8 mouse cellular contexts compared by ENCODE assay signal in genomic region chr7:80186531-80187296, GRCm38 (mm10). TPM values are rescaled to one million over a fixed set of nuclear protein-coding genes. Genes with fewer than 3 reads are reported as not detected.
DNase-seq lines count a peak whose midpoint lies in the region; ATAC-seq lines count a peak whose summit lies in the region.

Gene Sema4b, plus strand, starts transcription at chr7:80186841.

- H3K9ac ChIP-seq in embryonic facial prominence, embryonic 12.5 days, result peak within 1 kb of the TSS; percentile 59

- intact Hi-C loops in left cerebral cortex, postnatal 36 days (cut with DNase I), result no loop called here

- H3K4me1 ChIP-seq in embryonic facial prominence, embryonic 12.5 days, result peaks cover 26% of the 10 kb centered on the region
- H3K4me1 ChIP-seq in midbrain, embryonic 10.5 days, result peaks cover 64% of the 10 kb centered on the region

- H3K4me2 ChIP-seq in embryonic facial prominence, embryonic 12.5 days (replicated peaks), result peak within 1 kb of the TSS; percentile 79

- H3K27me3 ChIP-seq in embryonic facial prominence, embryonic 12.5 days, result no peaks in the 10 kb centered on the region
- H3K27me3 ChIP-seq in midbrain, embryonic 10.5 days (ENCODE audit: low read depth, poor library complexity, severe bottlenecking), result peaks cover 33% of the 10 kb centered on the region

- peak within 1 kb of the TSS; percentile 55 for H3K27ac ChIP-seq in embryonic facial prominence, embryonic 12.5 days
- peak within 1 kb of the TSS; percentile 96 for H3K27ac ChIP-seq in midbrain, embryonic 10.5 days (replicated peaks)

- WGBS in embryonic facial prominence, embryonic 12.5 days, result 1% methylated on average over 51 of the region's 51 CpGs
- WGBS in midbrain, embryonic 10.5 days, result 1% methylated on average over 51 of the region's 51 CpGs

- peak; percentile 87 for ATAC-seq in embryonic facial prominence, embryonic 12.5 days (ENCODE audit: insufficient number of reproducible peaks, insufficient read depth, low FRiP score, low TSS enrichment)

- no peaks in the 10 kb centered on the region for H3K9me3 ChIP-seq in embryonic facial prominence, embryonic 12.5 days
- H3K9me3 ChIP-seq in midbrain, embryonic 10.5 days (replicated peaks), result no peaks in the 10 kb centered on the region

- H3K36me3 ChIP-seq in embryonic facial prominence, embryonic 12.5 days, result no peaks in the 10 kb centered on the region
- no peaks in the 10 kb centered on the region for H3K36me3 ChIP-seq in midbrain, embryonic 10.5 days

- DNase-seq in adrenal gland, postnatal 10 days, result peak; percentile 98
- peak; percentile 99 for DNase-seq in heart, adult 11 months
- DNase-seq in kidney, adult 11 months, result peak; percentile 96
- DNase-seq in left cerebral cortex, postnatal 36 days (ENCODE audit: low spot score in 2 of 2), result peak; percentile 92 to 94
- peak; percentile 98 for DNase-seq in midbrain, embryonic 10.5 days (ENCODE audit: low spot score)
- peak; percentile 91 to 92 for DNase-seq in right cerebral cortex, postnatal 36 days (ENCODE audit: low spot score in 2 of 2)
- DNase-seq in urinary bladder, postnatal 36 days (ENCODE audit: low spot score in 2 of 2), result peak; percentile 86 to 92

- peak within 1 kb of the TSS; percentile 51 for H3K4me3 ChIP-seq in embryonic facial prominence, embryonic 12.5 days
- H3K4me3 ChIP-seq in midbrain, embryonic 10.5 days, result peak within 1 kb of the TSS; percentile 61

RNA-seq across cellular contexts. Expression of gene Sema4b, which starts in this region (rescaled TPM):
- 10 to 100 TPM; 39.0 to 44.3 TPM for total RNA-seq in adrenal gland, postnatal 10 days (2021)
- 14.6 and 14.9 TPM in 2 replicates for polyA plus RNA-seq in embryonic facial prominence, embryonic 12.5 days (2016; fragmentation: Nextera tagmentation; extraction: Ambion mirVana)
- total RNA-seq in left cerebral cortex, postnatal 36 days (2021), result 10 to 100 TPM; 16.9 to 19.1 TPM
- 12.6 and 16.5 TPM in 2 replicates for polyA plus RNA-seq in midbrain, embryonic 10.5 days (2016; fragmentation: Nextera tagmentation; extraction: Ambion mirVana)

Comparison
In these comparisons a context has a peak if more than half of its experiments do, and no peak if none do; other contexts are left out.
1. Peak in every context shown above with its lines: DNase-seq, ATAC-seq, H3K4me3 ChIP-seq and H3K27ac ChIP-seq.